Comparison of ENCODE assay signal across 16 mouse cellular contexts in the genomic region with DNA sequence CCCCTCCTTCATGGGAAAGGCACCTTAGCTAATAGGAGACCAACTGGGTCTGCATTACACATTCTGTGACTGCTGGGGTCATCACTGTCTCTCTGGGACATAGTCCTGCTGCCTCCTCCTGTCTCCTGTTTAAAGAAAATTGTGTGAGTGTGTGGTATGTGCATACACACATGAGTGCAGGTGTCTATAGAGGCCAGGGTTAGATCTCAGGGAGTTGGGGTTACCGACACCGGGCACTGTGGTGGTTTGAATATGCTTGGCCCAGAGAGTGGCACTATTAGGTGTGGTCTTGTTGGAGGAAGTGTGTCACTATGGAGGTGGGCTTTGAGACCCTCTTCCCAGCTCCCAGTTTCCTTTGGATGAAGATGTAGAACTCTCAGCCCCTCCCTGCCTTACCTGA. TPM values are rescaled to one million over a fixed set of nuclear protein-coding genes. Genes with fewer than 3 reads are reported as not detected.
DNase-seq lines count a peak whose midpoint lies in the region.
"Had no signal": no experiment of that assay in that cellular context is flagged by ENCODE, and none has a peak within 500 bp of the region (broad histone marks: within the 10 kb centered on the region; RNA-seq: fewer than 3 reads in every experiment).

No protein-coding gene starts in this region.

- peak; percentile 2 for DNase-seq in gastrocnemius, postnatal 25 days
- no peak for DNase-seq in gastrocnemius, postnatal 14 days
- peak; percentile 1 for DNase-seq in kidney, postnatal 10 days
- no peak for DNase-seq in kidney, postnatal 4 days
- peak; percentile 6 for DNase-seq in thymus, postnatal 4 days
- no peak for DNase-seq in thymus, postnatal 10 days (ENCODE audit: low spot score in 2 of 2)
- DNase-seq in B cell, adult 2 months: no peak
- DNase-seq: adrenal gland, adult 2 months; adrenal gland, postnatal 10 days; adrenal gland, postnatal 25 days; cerebellum, adult 11 months; cerebellum, adult 18-20 months; cerebellum, adult 8-10 months; cerebellum, adult 9-11 months; cerebellum, postnatal 36 days; embryo, embryonic 11 days had no signal

- intact Hi-C loops in gastrocnemius, postnatal 14 days (cut with DNase I; ENCODE audit: low total_unique reads): no loop called here

RNA-seq across cellular contexts. Expression of gene Lgals9, which starts 27.8 kb away (rescaled TPM):
- total RNA-seq in gastrocnemius, postnatal 25 days (2021): 1 to 10 TPM; 9.7 to 9.8 TPM
- 10 to 100 TPM; 18.7 to 19.8 TPM for total RNA-seq in gastrocnemius, postnatal 14 days (2021)

Comparison
In these comparisons a context has a peak if more than half of its experiments do, and no peak if none do; other contexts are left out.
1. DNase-seq: peak in gastrocnemius, postnatal 25 days (single experiment), kidney, postnatal 10 days (single experiment) and thymus, postnatal 4 days (single experiment); none in gastrocnemius, postnatal 14 days (single experiment), kidney, postnatal 4 days (0 of 2), thymus, postnatal 10 days (0 of 2) and B cell, adult 2 months (0 of 2).